Mouse (Mus musculus) spleen, adult 10 weeks (tissue): ENCODE data around the gene Tcf21. TPM values are rescaled to one million over a fixed set of nuclear protein-coding genes. Genes with fewer than 3 reads are reported as not detected.

Experiments
- polyA plus RNA-seq: library from polyadenylated mRNA; stranded (reverse); fragments of 350-450 nt; fragmentation: Illumina TruSeq; extraction: RNeasy Lipid Tissue Mini Kit (QIAGEN cat#74804); gene quantifications from one replicate; pipeline ENCODE4 v1.2.3, GENCODE M21; 2015; ENCODE audit warnings: low replicate concordance; ENCODE audit not compliant: insufficient read depth

The Tcf21 gene
- polyA plus RNA-seq: 29.9 TPM

DNA sequence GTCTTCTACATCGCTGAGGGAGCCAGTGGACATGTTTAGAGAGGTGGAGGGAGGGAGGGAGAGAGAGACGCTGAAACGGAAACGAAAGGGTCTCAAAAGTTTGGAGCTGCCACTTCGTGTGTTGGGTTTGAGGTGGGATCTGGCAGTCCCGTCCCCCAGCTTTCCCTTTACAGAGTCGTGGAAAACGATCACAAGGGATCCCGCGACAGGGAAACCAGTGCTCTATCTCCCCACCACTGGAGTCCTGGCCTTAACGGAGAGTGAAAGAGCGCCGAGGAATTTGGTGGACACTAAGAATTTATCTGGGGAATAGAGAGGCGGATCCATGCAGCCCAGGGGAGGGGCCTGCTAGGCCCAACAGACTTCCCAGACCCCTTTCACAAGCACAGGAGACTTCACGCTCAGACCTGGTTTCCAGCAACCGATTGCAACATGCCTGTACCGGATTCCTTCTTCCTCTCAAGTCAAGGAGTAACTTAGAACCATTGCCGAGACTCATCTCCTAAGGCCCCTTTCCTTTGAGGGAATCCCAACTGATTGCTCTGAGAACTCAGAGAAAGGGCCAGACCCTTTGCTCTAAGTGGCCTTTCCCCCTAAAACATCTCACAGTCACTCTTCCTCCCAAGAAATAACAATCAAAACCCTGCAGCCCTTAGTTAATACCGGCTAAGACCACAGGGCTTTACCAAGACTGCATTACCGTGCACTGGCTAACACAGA lies at the start of gene Tcf21:
TSS of gene Tcf21 (minus strand) at position 304 of the 720 bp plus-strand sequence.

Other genes with a start within 250 kb of the Tcf21 start
- not detected for gene Slc2a12, start 175.2 kb downstream of the Tcf21 start, polyA plus RNA-seq
- 66.5 TPM for gene Tbpl1, start 88.2 kb downstream of the Tcf21 start, polyA plus RNA-seq